Mouse (Mus musculus) stomach, postnatal 0 days (tissue): ENCODE measurements around the gene Gm43720.

Experiments
- CTCF ChIP-seq: IDR thresholded peaks from 2 replicates; pipeline ENCODE4 v1.5.1; 2016; ENCODE audit warnings: antibody characterized with exemption, low read depth, mild to moderate bottlenecking, moderate library complexity
- EP300 ChIP-seq: optimal IDR thresholded peaks from 2 replicates; pipeline ENCODE3; 2016; ENCODE audit warnings: antibody characterized with exemption

- no peak for TF ChIP-seq CTCF
- TF ChIP-seq EP300 = no peak
These were observed 28.6 kb downstream of the Gm43720 start for GRCm38 (mm10) chr5:138251144-138251543.
